Mouse (Mus musculus) ZHBTc4 (cell line): Measurements from ENCODE around the gene Fam43b.

Source experiments
- DNase-seq: peaks from one replicate; pipeline ENCODE4 v3.0.0-alpha.2; 2011; ENCODE audit warnings: low read depth, low spot score

Fam43b gene

GRCm38 (mm10) chr4:138395087-138395970, 999 bp downstream of the Fam43b start:
- DNase-seq = peak; percentile 79

GRCm38 (mm10) chr4:138393703-138394102, 2.6 kb downstream of the Fam43b start:
- DNase-seq = no peak

GRCm38 (mm10) chr4:138383789-138384188, 12.5 kb downstream of the Fam43b start:
- peak; percentile 89 for DNase-seq

GRCm38 (mm10) chr4:138382462-138382861, 13.9 kb downstream of the Fam43b start:
- DNase-seq = peak; percentile 72

GRCm38 (mm10) chr4:138380132-138380689, 16.1 kb downstream of the Fam43b start:
- DNase-seq = no peak

- DNase-seq = peak; percentile 79
Observed at GRCm38 (mm10) chr4:138379091-138379840, 17.1 kb downstream of the Fam43b start.

- DNase-seq = peak; percentile 69
Observed at GRCm38 (mm10) chr4:138377526-138377925, 18.8 kb downstream of the Fam43b start.

GRCm38 (mm10) chr4:138375117-138375516, 21.2 kb downstream of the Fam43b start:
- no peak for DNase-seq

GRCm38 (mm10) chr4:138370996-138371516, 25.3 kb downstream of the Fam43b start:
- DNase-seq = no peak

GRCm38 (mm10) chr4:138368498-138369260, 27.6 kb downstream of the Fam43b start:
- DNase-seq = no peak

GRCm38 (mm10) chr4:138367641-138368497, 28.5 kb downstream of the Fam43b start, which contains the start of gene Cda:
TSS of gene Cda (minus strand) at chr4:138367992.
- DNase-seq = no peak

GRCm38 (mm10) chr4:138366561-138366960, 29.8 kb downstream of the Fam43b start:
- DNase-seq = no peak

- no peak for DNase-seq
Observed at GRCm38 (mm10) chr4:138363511-138363910, 32.8 kb downstream of the Fam43b start.

GRCm38 (mm10) chr4:138362883-138363282, 33.4 kb downstream of the Fam43b start:
- no peak for DNase-seq

GRCm38 (mm10) chr4:138361370-138361821, 34.9 kb downstream of the Fam43b start:
- DNase-seq = no peak

GRCm38 (mm10) chr4:138358176-138358575, 38.2 kb downstream of the Fam43b start:
- DNase-seq = no peak

- no peak for DNase-seq
Observed at GRCm38 (mm10) chr4:138356551-138356950, 39.8 kb downstream of the Fam43b start.

- DNase-seq = no peak
Observed at GRCm38 (mm10) chr4:138356141-138356540, 40.2 kb downstream of the Fam43b start.

- no peak for DNase-seq
Observed at GRCm38 (mm10) chr4:138355496-138355895, 40.8 kb downstream of the Fam43b start.
